Mouse (Mus musculus) erythroblast, adult 5-6 weeks (primary cell): ENCODE results near the gene Satb1. TPM values are rescaled to one million over a fixed set of nuclear protein-coding genes. Genes with fewer than 3 reads are reported as not detected.

ENCODE experiments used
- ATAC-seq: replicated peaks from 2 replicates; pipeline ENCODE4 v1.8.0; 2016; ENCODE audit warnings: moderate number of reproducible peaks, mild to moderate bottlenecking, moderate TSS enrichment, inconsistent platforms; ENCODE audit not compliant: poor library complexity, low FRiP score, severe bottlenecking
- total RNA-seq, 2 experiments: library from RNA; stranded (forward) in 1 of 2; stranded (reverse) in 1 of 2; fragments of 150-400 nt in 1 of 2; fragments of 200-764, 138-1000 nt in 1 of 2; gene quantifications; 2 replicates each; pipeline versions ENCODE4 v1.2.3 to v1.2.4; 2015 to 2017; ENCODE audit warnings: low replicate concordance in 2 of 2

Gene Satb1
- total RNA-seq (2015; ENCODE audit: low replicate concordance) (13.4 and 28.6 TPM in 2 replicates), total RNA-seq (2017; ENCODE audit: low replicate concordance) (1.4 and 3.3 TPM in 2 replicates)

DNA sequence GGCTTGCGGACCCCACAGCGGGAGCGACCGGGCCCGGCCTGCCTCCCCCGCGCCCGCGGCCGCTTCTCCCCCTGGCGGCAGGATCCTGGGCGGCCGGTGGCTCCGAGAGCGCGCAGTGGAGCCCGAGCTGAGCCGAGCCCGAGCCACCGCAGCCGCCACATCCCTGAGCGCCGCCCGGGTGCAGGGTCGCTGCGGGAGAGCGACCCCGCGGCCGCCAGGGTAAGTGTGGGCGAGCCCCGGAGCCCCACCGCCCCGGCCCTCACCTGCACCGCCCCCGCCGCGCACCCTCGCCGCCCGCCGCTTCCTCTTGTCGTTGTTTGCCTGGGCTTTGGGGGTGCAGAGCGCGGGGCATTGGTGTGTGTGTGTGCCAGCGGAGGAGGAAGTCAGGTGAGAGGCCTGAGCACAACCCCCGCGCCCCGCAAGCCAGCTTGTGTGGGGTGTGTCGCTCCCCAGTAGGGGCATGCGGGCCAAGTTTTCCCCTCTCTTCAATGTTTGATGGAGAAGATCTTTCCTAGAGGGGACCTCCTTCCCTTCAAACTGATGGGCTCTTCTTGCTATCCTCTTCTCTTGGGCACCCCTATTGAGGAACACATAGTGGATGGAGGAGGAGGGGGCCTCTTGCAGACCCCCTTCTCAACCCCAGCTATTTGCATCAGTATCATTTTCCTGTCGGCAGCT, at the start of gene Satb1:
Gene Satb1, minus strand, starts transcription at position 391 of the 678 bp plus-strand sequence.
- no peak for ATAC-seq

DNA sequence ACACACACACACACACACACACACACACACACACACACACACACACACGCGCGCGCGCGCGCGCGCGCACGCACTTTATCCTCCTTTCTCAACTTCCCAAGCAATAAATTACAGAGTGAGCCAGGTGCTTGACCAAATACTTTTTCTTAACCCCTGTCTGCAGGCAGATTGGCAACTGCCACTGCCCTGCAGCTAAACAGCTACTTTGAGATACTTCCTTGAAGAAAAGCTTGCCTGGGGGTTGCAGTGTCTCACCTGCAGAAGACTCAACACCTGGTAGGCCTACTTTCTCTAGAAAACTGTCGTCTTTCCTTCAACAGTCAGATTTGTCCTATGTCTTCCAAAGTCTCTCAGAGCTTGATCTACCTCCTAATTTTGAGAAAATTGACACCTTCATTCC, 49.5 kb upstream of the Satb1 start:
- ATAC-seq: no peak

DNA sequence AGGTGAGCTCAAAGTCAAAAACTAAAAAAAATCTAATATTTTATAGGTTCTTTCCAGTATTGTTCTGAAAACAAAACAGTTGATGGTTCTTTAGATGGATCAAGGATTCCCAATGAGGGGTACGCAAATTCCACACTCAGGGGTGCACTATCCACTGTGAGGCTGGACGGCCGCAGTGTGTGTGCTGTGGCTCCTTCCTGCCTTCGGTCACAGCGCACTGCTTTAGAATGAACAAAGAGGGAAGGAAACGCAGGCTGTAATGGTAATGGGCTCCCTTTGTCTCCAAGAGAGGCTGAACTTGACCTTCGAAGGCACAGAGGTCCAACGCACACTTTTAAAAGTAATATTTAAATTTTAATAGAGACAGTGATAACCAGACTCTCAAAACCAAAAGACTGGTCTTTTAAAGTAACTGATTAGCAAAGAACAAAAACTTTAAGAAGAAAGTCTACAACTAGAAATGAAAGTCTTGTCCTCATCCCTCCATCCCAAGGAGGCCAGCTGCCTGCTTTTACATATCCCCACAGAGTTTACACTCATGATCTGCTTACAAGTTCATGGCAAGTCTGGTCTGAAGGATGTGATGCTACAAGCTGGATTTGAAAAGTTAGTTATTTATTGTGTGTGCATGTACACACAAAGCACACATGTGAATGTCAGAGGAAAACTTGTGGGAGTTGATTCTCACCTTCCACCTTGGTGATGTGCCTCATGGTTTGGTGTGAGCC, 48.0 kb upstream of the Satb1 start:
- ATAC-seq: no peak

DNA sequence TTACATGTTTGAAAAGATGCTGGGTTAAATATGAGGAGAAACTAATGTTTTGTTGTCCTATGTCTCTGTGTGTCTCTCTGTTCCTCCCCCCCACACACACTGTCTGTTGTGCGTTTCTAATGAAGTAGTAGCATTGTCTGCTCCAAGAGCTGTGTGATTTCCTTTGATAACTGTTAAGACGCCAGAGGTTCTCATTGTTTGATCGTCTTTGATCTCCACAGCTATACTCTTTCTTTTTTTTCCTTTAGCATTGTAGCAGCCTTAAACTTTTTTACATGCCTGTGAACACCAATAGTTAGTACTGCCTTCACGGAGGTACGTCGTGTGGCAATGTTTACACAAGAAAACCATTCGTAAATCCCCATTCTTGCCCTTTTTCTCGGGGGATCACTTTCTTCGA, 47.1 kb upstream of the Satb1 start:
- no peak for ATAC-seq

DNA sequence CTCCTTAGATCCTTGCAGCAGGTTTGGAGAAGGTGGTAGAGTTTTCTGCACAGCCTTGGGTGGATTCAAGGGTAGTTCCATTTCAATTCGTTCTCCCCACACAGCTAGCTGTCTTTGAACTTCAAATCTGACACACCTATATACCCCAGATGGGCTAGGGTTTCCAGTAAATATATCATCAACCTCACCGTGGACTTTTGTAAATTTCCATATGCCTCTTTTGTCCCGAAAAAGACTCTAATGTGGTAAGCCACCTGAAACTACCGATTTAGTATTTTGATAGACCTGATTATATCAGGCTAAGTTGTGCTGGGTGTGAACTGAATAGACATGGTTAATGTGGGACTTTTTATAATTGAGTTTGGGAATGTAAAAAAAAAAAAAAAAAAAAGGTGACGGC, 46.6 kb upstream of the Satb1 start:
- ATAC-seq: no peak

DNA sequence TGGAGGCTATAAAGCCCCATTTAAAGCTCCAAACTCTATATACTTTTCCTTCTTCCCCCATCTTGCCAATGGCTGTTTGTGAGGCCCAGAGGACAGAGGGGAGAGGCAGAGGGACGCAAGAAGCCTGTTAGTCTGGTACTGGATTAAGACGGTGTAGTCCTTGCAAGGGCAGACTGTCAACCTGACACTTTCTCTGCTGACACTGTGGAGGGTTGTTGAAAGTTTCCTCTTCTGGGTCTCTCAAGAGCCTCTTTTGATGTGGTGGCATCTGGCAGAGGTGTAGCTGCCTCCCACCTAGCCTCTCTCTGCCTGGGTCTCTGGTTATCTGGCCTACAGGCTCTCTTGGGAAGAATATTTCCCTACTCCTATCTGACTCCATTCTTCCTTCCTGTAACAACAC, 46.1 kb upstream of the Satb1 start:
- no peak for ATAC-seq

DNA sequence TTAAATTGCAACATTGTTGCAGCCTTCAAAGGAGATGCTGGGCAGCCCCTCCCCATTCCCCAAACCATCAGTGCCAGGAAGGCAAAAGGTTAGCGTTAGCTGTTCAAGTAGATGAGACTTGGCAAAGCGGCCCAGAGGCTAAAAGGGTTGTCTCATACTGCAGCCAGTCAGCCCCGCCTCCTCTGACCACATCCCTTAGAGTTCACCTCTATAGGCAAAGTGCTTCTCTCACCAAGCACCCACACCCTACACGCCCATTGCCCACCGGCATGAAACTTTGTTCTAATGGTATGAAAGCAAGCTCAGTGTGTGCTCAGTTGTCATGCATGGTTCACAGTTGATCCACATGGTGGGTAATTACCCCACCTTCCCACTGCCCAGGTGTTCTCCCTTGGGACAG, 43.4 kb upstream of the Satb1 start:
- no peak for ATAC-seq

DNA sequence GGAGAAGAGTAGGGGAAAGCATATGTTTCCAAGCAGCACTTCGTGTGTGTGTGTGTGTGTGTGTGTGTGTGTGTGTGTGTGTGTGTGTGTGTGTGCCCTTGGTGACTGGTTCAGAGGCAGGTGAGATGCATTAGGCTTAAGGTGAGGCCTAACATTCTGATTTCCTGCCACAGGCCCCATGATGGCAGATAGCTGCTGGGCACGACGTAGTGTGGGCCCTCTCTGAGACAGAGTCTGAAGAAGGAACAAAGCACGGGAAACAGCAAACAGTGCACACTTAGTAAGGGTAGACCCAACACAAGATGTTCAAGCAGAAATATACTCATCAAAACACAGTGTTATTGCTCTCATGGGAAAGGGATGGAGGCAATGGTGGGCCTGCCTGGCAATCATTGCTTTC, 24.5 kb upstream of the Satb1 start:
- ATAC-seq: no peak

DNA sequence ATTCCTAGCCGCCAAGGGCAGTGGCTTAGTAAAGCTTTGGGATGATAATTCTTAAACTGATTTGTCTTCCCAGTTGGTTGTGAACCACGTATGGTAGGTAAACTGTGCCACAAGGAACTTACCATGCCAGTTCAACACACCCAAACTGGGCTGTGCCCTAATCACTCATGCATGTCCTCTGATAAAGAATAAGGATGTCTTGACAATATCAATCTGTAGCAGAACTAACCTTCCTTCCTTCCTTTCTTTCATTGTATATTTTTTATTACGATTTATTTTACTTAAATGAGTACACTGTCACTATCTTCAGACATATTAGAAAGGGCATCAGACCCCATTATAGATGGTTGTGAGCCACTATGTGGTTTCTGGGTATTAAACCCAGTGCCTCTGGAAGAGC, 23.2 kb upstream of the Satb1 start:
- no peak for ATAC-seq

DNA sequence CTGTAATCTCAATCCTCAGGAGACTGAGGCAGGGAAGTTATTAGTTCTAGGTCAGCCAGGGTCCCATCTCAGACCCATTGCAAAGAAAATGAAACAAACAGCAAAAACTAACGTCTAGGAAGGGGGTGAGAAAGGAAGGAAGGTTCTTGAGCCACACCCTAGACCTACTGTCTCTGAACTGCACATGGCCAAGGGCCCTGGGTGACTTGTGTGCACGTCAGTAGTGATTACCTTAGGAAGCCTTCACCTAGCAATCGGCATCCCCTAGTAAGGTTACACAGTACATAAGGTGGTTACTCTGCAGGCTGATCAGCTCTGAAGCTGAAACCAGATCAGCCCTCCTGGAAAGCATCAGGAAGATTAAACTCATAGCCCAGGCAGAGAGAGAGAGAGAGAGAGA, 22.2 kb upstream of the Satb1 start:
- ATAC-seq: no peak

DNA sequence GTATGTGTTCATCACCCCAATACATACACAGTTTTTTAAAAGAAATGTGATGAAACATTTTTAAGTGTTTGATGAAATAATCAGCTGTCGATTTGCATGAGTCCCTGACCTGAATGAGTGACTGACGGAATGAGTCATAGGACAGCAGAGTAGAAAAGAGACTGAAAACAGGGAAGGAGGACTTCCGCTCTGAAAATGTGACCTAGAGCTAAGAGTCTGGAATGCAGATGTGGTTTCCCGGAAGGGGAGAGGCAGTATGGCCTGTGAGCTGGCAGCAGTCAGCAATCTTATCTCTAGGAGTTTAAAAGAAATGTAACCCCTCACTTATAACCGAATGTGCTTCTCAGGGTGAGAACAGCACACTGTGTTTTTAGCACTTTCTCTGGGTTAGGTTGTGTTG, 20.9 kb upstream of the Satb1 start:
- ATAC-seq: no peak

DNA sequence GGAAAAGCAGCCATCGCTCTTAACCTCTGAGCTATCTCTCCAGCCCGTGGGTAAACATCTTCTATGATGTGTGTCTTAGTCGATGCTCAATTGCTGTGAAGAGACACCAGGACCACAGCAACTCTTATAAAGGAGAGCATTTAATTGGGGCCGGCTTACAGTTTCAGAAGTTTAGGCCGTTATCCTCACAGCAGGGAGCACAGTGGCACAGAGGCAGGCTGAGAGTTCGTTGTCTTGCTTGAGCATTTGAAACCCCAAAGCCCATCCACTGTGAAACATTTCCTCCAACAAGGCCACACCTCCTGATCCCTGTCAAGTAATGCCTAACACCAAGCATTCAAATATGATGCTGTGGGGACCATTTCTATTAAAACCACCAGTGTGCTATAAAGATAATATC, 7.5 kb upstream of the Satb1 start:
- no peak for ATAC-seq

DNA sequence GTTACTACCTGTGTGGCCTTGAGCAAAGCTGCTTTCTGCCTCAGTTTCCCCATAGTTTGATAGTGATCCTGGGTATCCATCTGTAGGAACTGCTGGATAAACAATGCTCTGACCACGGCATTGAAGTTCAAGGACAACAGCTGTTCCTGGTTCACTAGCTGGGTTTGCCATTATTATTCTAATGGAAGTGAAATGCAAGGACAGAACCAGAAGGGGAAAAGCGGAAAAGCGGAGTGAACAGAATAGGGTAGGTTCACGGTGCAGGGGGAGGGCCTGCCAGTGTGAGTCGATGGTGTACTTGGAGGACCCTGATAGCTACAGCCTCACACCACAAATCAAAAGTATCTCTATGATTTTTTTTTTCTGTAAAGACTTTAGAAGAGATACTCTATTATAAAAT, 6.4 kb upstream of the Satb1 start:
- ATAC-seq: no peak

DNA sequence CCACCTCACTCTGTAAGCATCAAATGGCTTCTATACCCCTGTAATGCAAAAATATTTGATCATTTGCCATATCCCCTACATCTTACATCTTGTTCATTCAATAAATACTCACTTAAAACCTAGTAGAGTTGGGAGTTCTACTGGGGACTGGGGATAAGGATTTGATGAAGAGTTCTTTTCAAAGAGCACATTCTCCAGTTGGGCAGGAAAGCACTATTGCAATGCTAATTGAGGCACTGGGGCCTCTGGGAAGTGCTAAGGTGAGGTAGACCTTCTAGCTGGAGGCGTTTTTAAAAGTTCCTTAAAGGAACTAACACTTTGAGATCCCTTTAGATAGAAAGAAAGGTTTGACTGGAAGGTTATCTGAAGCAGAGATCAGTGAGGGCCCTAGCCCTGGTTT, 3.8 kb upstream of the Satb1 start:
- ATAC-seq: no peak

DNA sequence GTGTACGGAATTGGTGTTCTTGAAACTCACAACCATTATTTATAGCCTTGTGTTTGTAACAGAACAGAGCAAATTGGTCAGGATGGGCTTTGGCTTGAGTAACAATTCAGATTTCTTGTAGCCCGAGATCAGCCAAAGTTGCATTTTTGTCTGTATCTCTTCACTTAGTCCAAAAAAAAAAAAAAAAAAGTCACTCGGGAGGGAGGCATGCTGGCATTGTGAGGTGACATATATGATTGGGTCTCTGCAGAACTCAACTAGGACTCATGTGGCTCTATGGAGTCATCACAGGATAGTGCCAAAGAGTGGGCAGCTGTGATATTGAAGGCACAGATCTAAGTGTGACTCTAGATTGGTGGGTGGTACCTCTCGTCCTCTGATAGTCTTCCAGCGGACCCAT, 3.2 kb upstream of the Satb1 start:
- ATAC-seq: no peak

DNA sequence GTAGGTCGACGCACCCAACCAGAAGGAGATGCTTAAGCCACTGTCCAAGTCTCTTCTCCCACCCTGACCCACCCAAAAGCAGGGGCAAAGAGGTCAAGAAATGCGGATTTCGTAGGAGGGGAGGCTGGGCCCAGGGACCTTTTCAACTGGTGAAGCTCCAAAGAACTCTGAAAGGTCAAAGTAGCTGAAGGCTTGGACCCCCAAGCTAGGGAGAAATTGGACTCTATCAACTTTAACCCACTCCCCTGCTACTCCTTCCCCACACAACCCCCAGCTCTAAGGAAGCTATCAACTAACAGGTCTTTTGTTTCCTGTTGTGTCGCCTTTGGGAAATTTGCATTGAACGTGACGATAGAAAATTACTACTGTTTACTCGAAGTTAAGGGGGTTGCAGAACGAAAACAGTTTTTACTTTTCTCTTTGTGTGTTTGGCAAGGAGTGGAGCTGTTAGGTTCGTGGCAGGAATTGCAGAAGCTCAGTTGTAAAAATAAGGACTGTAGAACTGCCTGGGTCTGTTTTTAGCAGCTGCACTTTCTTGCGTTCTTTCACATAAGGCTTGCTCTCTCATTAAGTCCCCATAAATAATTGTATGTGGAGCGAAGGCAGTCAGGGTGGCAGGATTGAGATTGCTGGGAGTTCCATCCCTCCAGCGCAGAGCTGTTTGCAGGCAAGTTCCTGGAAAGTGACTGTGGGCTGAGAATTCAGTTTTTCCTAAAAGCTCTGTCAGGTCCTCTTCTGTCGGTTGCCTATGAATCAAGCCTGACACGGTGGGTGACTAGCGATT, 680 bp upstream of the Satb1 start:
- ATAC-seq: no peak

DNA sequence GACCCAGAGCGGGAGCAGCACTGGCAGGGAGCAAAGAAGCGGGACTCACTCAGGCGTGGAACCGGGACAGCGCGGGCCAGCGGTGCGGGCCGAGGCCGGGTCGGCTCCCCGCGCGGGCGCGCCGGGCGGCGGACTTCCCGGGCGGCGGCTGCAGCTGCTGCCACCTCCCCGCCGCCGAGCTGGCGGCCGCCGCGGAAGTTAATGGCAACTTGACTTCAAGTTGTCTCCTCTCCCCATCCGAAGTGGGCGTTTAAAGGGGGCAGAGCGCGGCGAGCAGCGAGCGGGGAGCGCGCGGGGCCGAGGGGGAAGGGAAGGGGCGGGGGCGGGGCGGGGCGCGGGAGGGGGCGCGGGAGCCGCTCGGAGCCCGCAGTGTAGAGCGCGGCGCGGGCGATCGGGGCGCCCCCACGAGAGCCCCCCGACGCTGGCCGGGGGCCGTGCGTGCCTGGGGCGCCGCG, 642 bp downstream of the Satb1 start:
- ATAC-seq: no peak

DNA sequence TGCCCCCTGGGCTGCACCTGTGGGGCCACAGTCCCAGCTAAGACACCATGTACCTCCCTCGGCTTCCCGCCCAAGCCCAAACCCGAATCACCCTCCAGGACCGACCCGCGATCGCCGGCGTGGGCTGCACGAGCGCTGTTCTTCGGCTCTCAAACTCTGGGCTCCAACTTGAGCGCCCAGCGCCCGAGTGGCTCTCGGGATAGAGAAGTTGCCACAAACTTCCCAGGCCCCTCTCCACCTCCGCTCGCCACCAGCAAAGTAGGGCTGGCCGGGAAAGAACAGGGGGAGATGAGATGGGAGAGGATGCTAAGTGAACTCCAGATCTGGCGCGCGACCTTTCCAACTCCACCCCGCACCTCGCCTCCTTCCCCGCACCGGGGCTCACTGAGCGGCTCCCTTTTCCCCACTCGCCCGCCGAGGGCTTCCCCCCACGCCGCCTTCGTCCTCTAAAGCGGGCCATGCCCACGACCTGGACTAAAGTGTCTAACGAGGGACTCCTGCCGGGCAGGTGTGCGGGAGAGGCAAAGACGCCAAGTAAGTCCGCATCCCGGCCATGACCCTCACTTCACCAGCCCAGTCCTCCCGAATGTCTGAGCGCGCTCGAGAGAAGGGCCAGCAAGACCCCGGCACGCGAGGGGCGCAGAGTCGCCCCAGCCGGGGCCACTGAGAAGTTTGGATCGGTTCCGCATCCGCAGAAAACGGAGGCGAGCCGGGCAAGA, 1.2 kb downstream of the Satb1 start:
- no peak for ATAC-seq

DNA sequence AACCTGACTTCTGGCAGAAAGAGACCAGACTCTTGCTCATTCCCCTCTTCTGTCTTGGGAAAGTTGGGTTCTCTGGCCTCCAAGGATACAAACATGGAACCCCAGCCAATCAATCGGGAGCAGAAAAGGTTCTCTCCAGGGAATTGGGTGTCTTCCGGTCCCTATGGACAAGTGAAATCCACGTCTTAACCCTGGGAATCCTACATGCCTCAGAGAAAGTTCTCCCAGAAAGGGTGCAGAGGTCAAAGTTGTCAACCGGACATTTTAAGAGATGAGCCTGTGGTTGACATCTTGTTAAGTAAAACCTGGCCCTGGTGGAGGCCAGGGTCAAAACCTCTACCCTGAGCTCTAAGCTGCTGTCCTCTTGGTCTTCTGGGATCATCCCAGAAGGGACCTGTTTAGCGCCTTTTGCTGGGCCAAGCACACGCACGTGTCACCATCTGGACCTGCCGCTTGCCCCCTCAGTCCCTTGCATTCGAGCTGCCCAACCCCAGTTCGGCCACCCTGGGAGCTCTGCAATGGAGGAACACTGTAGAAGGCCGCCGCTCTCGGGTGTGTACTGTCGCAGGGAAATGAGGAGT, 1.9 kb downstream of the Satb1 start:
- no peak for ATAC-seq

DNA sequence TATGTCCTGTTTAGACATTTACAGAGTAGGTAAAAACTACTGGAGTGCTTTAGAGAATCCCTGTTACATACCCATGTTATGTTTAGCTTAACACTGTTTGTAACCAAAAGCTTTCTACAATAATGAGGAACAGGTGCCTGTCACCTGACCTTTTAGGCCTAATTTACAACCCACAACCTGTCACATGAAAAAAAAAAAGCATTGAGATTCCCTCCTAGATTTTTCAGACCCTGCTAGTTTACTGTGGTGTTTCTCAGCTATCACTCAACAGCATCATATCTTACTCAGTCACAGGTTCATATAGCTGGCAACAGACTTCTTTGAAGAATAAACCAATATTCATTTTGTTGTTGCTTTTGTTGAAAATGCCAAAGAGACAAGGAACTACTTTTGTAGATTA, 3.7 kb downstream of the Satb1 start:
- no peak for ATAC-seq
